Mouse (Mus musculus): ENCODE data around the gene Cachd1. TPM values are rescaled to one million over a fixed set of nuclear protein-coding genes. Genes with fewer than 3 reads are reported as not detected.

Cachd1 gene
- polyA plus RNA-seq, 1 experiment from 2014 or later: 12.1 TPM

DNA sequence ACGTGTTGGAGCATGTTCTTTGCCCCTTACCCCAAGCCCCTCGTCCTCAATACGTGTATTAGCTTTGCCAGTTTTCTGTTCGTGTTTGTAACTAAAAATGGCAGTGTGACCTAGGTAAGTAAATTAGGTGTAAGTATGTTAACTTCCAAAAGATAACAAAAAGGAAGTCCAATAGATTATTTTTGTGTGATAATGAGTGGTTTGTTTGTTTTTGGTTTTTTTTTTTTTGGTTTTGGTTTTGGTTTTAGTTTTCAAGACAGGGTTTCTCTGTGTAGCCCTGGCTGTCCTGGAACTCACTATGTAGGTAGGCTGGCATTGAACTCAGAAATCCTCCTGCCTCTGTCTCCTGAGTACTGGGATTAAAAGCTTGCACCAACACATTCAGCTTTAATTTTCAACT is 295.1 kb downstream of the Cachd1 start:
- Histone ChIP-seq H3K9me3 (ENCODE audit: control insufficient read depth, low read length) (no peaks in the 10 kb centered on the region), H3K36me3 (ENCODE audit: control insufficient read depth, insufficient read depth, low read length) (no peaks in the 10 kb centered on the region), H3K27me3 (replicated peaks; ENCODE audit: control insufficient read depth, insufficient read depth, low read length) (peaks cover 25% of the 10 kb centered on the region), H3K9ac (ENCODE audit: low read depth, low read length) (no peak overlapping the region), H3K4me1 (replicated peaks; ENCODE audit: control insufficient read depth, insufficient read depth, low read length) (no peaks in the 10 kb centered on the region), H3K27ac (ENCODE audit: low read depth, low read length) (no peak overlapping the region), H3K4me3 (ENCODE audit: low read depth, low read length) (no peak overlapping the region), H3K4me2 (no peak overlapping the region)
- DNase-seq (ENCODE audit: low spot score) (no peak), ATAC-seq (replicated peaks; ENCODE audit: low FRiP score) (no peak)
- WGBS: 66% methylated on average over 4 of the region's 4 CpGs

DNA sequence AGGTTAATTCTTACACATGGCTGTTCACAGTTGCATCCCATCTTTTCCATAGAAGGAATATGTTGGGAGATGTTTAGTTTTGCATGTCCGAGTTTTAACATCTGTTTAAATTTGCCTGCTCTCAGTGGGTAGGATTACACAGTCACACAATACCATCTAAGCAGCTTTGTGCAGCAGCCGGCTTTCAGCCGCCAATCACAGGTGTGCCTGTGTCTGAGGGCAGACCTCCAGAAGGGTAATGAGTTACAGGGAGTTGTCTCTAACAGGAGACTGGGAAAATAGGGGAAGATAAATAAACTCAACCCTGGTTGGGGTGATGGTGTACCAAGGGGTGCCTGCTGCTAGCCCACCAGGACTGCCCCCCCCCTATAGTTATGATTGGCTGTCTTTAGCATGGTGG is 299.9 kb downstream of the Cachd1 start:
- no peak overlapping the region for H3K27ac ChIP-seq (ENCODE audit: low read depth, low read length)
- no peak overlapping the region for H3K4me3 ChIP-seq (ENCODE audit: low read depth, low read length)
- ATAC-seq (replicated peaks; ENCODE audit: low FRiP score) (no peak), DNase-seq (ENCODE audit: low spot score) (no peak)
- H3K27me3 ChIP-seq (replicated peaks; ENCODE audit: control insufficient read depth, insufficient read depth, low read length): no peaks in the 10 kb centered on the region
- no peaks in the 10 kb centered on the region for H3K36me3 ChIP-seq (ENCODE audit: control insufficient read depth, insufficient read depth, low read length)
- no peaks in the 10 kb centered on the region for H3K9me3 ChIP-seq (ENCODE audit: control insufficient read depth, low read length)
- no peak overlapping the region for H3K4me2 ChIP-seq
- H3K9ac ChIP-seq (ENCODE audit: low read depth, low read length): no peak overlapping the region
- peaks cover 13% of the 10 kb centered on the region; the same call in 1 of the 2 replicates for H3K4me1 ChIP-seq (replicated peaks; ENCODE audit: control insufficient read depth, insufficient read depth, low read length)
- 57% methylated on average over 3 of the region's 3 CpGs for WGBS

Other genes with a start within 250 kb of the Cachd1 start
- not detected in 2 replicates for gene Gm10577, start 244.0 kb downstream of the Cachd1 start, polyA plus RNA-seq (2014; fragmentation: Nextera tagmentation; extraction: Ambion mirVana)